Mouse (Mus musculus): ENCODE results near the gene Mfsd6. TPM values are rescaled to one million over a fixed set of nuclear protein-coding genes. Genes with fewer than 3 reads are reported as not detected.

Mfsd6 gene
- total RNA-seq (2021) = 10 to 100 TPM; 16.2 to 19.3 TPM
- long read RNA-seq, experiment 1, full-length matches to known transcripts = 13 of 20 reads
- long read RNA-seq, experiment 1, partial matches to known transcripts = 4 of 20 reads
- long read RNA-seq, experiment 1, other reads (novel, unspliced or antisense) = 3 of 20 reads
- long read RNA-seq, experiment 2, full-length matches to known transcripts = 12 of 18 reads
- long read RNA-seq, experiment 2, partial matches to known transcripts = 3 of 18 reads
- long read RNA-seq, experiment 2, other reads (novel, unspliced or antisense) = 3 of 18 reads

DNA sequence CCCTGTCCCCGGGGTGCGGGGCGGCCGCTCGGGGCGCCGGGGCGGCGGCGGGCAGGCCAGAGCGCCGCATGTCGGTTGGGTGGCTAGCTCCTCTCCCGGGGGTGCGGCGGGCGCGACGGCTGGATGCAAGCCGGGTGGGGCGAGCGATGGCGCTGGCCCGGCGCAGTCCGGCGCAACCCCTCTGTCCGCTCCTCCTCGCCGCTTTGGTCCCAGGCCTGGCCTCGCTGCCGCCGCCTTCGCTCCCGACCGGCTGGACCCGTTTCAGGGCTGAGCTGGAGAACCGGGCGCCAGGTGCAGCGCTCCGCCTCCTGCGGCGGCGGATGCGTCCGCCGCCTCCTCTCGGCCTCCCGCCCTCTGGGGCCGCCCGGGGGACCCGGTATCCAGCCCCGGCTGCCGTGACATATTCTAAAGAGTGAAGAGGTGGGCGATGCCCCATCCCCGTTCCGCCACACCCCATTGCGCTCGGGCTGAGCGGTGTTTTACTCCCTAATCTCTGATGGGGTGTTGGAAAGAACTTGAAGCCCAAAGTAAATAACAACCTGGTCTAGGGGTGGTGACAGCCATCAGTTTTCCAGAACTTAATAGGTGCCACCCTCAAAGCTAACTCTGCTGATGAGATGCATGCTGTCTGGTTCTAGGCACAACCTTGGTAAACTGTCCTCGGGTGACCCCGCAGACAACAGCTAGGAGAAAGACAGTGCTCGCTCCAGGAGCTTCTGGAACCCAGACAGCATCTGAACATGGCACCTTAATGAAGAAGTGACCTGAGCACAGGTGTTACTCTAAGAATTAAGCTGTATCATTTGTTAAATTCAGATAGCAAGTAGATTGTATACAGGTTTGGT lies at the start of gene Mfsd6:
Gene Mfsd6, minus strand, starts transcription at position 407 of the 845 bp plus-strand sequence.
- intact Hi-C loops (cut with DNase I) = loop anchor here (5.0 kb wide), 1 partner anchor 75 kb away; no protein-coding TSS in a partner anchor
- DNase-seq = peak; percentile 68 to 70

DNA sequence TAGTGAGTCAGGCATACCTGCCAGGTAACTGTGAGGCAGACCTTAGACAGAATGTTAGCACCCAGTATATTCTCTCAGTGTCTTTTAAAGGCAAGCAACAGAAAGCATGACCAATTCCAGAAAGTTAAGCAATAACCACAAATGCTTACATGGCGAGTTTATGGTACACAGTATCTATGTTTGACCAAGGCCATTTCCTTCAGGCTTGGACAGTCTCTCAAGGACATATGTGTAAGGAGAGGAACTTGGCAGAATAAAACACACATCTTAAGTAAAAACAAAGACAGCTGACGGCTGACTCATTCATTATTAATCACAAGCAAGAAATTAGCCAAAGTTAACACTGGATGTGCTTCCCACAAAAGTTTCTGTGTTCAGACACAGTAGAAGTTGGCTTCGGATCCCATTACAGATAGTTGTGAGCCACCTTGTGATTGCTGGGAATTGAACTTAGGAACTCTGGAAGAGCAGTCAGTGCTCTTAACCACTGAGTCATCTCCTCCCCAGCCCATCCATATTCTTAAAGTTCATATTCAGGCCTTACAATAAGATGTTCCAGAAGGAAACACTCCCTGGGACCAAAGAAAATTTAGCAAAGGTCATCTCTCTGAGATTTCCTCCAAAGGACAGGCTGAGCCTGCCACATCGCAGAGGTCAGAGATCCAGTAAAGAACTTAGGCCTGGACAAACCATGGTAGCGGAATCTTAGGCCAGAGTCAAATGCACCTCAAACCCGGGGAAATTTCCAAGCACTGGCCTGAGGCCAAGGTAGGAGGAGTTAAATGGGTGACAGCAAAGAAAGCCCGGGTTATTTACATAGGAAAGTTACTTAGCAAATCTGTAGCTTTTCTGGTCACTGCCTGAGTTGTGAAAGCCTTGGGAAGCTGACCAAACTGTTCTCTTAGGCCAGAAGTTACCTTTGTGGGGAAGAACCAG lies 38.2 kb upstream of the Mfsd6 start:
- intact Hi-C loops (cut with DNase I) = no loop called here
- peak in 1 of 2 experiments; percentile 7 for DNase-seq

DNA sequence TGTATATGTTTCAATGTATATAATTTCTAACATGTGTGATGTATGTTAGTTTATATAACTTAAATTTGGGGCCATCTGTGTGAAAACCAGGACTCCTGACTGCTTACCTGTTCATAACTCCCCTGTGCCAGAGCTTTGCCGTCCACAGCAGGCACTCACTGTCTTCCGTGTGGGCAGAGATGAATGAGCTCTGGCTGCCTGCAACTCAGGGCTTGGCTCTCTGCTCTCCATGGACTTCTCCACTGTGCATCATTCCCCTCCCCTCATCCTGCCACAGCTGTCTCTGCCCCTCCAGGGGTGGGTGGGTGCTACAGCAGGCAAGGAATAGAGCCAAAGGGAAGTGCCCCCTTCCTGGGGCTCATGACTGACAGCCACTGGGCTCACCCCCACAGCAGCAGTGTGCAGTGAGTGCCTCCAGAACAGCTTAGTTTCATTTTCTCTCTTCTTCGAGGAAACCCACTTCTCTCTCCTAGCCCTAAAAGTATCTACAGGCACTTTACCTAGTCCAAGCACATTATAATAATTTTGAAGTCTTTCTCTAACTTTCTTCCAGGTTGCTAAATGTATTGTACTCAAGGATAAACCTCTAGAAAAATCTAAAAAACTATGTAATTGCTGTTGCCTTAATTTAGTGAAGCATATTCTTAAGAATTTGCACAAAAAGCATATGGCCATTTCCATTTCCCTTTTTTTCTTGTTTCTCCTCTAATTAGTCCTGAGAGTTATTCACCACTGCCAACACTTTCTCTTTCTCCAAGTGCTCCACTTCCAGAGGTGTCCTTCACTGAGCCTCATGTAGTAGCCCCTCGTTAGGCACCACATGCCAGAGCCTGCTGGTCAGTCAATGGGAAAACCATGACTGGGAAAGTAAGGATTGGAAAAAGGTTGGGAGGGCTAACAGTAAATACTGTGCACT lies 36.9 kb upstream of the Mfsd6 start:
- no peak for DNase-seq
- intact Hi-C loops (cut with DNase I) = no loop called here

DNA sequence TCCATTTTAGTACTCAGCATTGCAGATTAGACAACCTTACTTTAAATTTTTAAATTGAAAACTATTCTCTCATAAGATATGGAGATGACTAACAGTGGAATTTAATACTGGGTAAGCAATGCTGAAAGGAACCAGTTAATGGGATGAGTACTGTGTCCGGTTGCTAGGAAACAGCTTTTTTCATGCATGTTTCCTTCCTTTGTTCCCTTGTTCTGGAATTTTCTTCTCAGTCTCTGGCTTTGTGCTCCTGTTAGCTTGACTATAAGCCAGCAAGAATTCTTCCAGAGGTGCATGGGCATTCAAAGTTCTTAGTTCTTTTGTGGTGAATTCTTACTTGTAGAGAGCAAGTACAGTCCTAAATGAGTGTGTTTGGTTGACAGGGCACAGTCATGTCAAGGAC lies 30.9 kb upstream of the Mfsd6 start:
- intact Hi-C loops (cut with DNase I) = loop anchor here (10.0 kb wide), 1 partner anchor 253 kb away; the partner anchor contains the start of gene Nab1
- DNase-seq = no peak

DNA sequence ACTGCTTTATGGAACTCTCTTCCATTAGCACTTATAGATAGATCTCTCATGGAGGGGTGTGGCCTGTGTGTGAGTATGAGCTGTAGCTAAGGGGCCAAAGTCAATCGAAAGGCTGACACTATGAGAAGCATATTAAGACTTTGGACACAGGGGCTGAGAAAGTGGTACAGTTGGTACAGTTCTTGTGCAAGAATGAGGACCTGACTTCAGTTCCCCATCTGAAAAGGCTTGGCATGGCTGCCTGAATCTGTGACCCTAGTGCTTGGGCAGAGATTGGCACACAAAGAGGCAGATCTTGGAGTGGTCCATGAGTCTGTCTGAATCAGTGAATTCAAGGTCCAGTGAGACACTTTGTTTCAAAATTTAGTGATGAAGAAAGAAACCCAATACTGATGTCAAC lies 27.1 kb upstream of the Mfsd6 start:
- DNase-seq = no peak
- intact Hi-C loops (cut with DNase I) = loop anchor here (10.0 kb wide), 1 partner anchor 250 kb away; the partner anchor contains the start of gene Nab1

DNA sequence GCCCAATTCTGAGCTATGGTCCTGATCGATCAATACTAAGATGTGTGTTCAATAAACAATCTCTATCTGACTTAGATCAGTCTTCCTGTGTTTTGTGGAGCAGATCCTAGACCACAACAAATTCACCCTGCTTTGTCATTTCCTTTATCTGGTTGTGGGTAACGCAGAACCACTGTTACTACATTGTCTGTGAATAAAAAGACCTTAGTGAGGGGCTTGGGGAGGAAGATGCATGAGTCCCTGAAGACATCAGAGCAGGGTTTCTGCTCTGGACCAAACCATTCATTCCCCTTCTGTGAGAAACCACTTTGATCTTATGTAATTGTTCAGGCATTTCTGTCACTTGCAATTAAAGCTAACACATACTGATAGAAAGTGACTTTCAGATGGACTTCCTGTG lies 26.6 kb upstream of the Mfsd6 start:
- no peak for DNase-seq
- intact Hi-C loops (cut with DNase I) = loop anchor here (10.0 kb wide), 1 partner anchor 249 kb away; the partner anchor contains the start of gene Nab1

DNA sequence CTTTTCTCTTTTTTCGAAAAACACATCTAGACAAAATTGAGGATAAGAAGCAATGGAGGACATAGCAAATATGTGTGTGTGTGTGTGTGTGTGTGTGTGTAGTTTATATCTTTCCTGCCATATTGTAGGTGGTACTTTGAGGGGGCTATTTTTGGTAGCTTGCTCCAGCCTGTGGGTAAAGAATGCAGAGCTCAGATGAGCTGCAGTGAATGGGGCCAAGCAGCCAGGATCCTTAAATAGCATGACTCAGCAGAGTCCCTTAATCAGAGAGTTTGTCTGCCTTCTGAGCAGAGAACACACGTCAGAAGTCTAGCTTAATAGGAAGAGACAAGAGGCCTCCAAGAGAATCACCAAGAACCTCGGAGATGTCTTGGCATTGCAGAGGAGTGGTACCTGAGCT lies 25.4 kb upstream of the Mfsd6 start:
- intact Hi-C loops (cut with DNase I) = loop anchor here (10.0 kb wide), 1 partner anchor 248 kb away; the partner anchor contains the start of gene Nab1
- no peak for DNase-seq

DNA sequence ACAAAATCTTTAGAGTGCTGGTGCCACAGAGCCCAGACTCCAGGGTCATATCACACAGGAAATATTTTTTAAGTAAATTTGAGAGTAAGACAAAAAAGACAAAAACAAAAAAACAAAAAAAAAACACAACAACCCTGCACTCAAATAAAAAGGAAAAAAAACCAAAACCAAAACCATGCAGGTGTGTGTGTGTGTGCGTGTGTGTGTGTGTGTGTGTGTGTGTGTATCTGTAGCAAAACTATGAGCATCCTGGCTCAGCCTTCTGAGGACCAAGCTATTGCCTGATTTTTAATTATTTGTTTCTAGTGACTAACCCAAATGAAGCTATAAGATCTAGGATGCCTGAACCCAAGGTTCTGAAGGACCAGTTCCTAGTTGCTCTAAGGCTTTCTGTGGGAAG lies 24.4 kb upstream of the Mfsd6 start:
- no peak for DNase-seq
- intact Hi-C loops (cut with DNase I) = loop anchor here (10.0 kb wide), 1 partner anchor 247 kb away; the partner anchor contains the start of gene Nab1

DNA sequence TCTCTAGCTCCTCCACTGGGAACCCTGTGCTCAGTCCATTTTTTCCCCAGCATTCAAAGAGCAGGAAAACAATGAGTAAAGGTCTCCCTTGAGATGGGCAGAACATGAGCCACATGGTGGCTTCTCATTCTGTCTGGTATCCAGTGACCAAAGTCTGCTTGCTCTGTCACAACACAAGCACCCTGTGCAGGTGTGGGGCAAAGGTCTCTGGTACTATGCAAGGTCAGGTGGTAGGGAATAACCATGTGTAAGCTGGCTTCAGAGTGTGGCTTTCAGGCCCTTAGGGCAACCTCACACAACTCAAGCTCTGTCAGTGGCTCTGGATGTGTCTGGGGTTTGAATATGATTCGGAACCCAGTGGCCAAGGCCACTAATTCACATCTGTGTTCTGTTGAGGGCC lies 22.7 kb upstream of the Mfsd6 start:
- intact Hi-C loops (cut with DNase I) = loop anchor here (2.0 to 10.0 kb wide), 2 partner anchors 67 to 245 kb away; partner anchors contain the start of genes Inpp1 and Nab1
- no peak for DNase-seq

DNA sequence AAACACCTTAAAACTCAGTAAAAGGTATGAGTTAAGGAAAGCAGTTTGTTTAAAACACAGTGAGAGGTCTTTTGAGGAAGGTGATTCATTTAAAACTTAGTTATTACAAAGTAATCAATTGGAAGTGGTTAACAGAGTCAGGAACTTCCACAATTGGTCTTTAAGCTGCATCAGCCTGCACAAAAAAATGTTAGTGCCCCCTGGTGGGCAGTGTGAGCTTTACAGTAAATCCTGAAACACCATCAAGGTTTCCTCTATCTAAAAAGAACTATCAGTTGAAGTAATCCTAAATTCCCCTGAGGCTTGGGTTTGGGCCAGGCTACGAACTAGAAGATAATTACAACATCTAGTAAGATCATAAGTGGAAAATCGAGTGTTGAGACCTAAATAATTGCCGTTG lies 21.0 kb upstream of the Mfsd6 start:
- intact Hi-C loops (cut with DNase I) = loop anchor here (1.0 to 2.0 kb wide), 2 partner anchors 69 to 100 kb away; partner anchors contain the start of gene Inpp1
- DNase-seq = peak; percentile 75 to 81

DNA sequence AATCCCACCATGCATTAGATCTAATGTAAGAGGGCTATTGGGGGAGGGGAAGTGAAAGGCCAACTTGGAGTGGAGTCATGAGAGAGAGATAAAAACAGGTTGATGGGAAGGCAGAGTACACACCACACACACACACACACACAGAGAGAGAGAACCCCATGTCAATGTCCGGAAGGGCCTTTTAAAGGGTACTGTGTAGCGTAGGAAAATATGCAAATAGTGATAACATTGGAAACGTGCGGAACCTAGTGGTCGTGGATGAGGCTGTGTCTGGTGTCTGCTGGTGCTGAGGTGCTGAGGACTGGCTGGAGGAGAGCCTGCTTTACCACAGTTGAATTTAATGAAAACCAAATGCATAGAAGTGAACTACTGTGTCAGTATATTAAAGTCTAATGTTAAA lies 15.3 kb upstream of the Mfsd6 start:
- intact Hi-C loops (cut with DNase I) = no loop called here
- DNase-seq = no peak

DNA sequence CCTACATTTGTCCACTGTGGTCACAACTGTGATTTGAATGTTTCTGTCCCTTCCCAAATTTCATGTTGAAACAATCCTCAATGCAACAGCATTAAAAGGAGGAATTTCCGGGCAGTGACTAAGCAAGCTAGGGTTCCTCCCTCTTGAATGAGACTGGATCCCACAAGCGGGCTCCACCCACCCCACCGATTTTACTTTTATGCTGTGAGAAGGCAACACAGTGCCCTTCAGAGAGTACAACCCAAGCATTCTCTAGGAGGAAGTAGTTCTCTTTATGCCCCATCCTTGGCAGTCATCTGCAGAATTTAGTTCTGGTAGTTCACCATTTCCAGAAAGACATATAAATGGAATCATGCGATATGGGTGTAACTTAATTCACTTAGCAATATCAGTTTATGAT lies 6.9 kb upstream of the Mfsd6 start:
- intact Hi-C loops (cut with DNase I) = no loop called here
- no peak for DNase-seq

DNA sequence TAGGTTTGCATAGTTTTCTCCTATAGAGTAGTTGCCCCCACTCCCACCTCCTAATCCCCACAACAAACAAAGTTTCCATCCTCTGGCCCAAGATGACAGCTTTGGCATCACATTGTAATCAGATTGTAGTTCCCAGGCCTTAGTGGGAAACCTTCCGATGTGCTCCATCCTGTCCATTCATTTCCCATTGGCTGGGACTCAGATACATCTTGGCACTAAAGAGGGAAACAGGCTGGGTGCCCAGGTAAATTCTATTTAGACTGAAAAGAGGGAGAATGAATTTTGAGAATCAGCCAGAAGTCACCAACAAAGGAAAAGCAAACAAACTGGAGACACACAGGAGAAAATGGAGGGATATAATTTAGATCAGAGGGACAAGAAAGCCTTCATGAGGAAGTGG lies 3.0 kb upstream of the Mfsd6 start:
- intact Hi-C loops (cut with DNase I) = no loop called here
- no peak for DNase-seq

DNA sequence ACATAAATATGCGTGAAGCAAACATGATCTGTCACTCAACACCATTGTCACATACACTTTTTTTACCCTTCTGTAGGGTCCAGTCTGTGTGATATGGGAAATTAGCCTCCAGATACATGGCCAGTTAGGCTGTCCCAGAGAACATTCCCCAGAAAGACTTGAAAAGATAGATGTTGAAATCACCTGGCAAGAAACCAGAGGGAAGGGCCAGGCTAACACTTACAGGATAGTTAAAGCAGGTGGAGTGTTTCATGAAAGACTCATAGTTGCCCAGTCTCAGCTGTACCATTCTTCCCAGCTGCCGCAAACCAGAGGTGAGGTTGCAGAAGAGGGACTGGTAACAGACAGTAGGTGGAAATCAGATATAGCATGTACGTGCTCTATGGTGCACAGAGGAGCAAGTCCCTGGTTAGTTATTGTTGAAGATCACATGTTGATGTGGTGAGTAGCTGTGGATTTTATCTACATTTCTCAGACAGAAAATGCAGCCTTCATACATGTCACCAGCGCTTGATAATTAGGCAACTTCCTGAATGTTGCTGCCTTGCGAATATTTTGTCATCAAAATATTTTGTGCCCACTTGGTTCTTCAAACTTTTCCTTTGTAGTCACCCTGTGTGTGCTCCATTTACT lies 1.7 kb upstream of the Mfsd6 start:
- DNase-seq = no peak
- intact Hi-C loops (cut with DNase I) = loop anchor here (5.0 kb wide), 1 partner anchor 77 kb away; no protein-coding TSS in a partner anchor

DNA sequence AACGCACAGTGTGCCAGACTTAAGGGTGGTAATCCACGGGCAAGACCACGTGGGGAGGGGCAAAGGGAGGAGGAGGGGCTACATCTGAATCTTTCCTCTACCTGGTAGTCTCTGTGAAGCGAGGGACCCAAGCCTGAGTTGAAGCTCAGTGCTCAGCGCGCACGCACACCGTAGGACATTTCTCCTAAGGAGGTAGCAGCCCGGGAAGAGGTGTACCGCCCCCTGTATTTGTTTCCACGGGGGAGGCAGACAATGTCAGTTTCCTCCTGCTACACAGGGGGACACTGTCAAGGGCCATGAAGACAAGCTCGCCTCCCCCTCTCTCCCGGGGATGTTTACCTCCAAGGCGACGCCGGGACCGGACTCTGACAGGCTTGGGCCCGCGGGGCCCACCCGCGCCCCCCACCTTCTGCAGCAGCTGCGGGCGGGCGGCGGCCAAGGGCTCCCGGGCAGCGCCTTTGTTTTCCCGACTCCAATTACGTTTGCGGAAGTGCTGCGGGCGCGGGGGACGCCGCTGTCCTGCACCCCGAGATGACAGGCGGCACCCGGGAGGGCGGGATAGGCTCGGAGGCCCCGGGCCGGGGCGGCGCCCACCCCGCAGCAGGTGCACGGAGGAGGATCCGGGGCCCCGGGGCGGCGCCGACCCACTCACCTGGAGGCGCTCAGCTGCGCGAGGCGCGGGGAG lies 749 bp downstream of the Mfsd6 start:
- peak; percentile 60 to 70 for DNase-seq
- intact Hi-C loops (cut with DNase I) = loop anchor here (5.0 kb wide), 1 partner anchor 74 kb away; no protein-coding TSS in a partner anchor

DNA sequence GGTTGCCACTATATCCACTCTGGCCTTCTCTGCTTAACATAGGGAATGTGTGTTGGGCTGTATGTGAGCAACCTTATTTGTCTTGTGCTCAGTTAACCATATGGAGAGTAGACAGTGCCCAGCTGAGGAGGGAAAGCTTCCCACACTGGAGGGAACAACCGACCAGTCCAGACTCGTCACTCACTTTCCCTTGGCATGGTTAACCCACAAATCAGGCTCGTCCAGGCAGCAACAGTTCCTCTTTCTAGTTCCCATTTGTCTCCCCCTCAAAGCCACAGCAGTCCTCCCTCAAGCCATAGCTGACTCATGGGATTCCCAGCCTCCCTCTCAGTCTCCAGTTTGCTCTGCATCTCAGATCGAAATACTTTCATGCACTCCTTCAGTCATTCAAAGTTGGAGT lies 4.7 kb downstream of the Mfsd6 start:
- no peak for DNase-seq
- intact Hi-C loops (cut with DNase I) = no loop called here

DNA sequence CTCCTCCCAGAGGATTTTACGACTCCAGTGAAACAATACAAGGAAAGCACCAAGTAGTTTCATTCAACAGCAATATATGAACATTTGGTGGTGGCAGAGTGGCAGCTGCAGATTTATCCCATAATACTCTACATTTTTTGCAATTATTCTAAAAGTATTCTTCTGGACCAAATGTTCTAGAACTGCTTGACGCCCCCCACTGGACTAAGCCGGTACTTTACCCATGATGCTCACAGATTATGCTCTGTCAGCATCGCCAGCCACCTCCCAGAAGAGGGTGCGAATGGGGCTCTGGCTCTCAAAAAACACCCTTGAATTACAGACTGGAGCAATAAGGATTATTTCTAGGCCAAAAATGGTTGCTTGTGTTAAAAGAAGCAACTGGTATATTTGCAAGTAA lies 8.2 kb downstream of the Mfsd6 start:
- intact Hi-C loops (cut with DNase I) = loop anchor here (5.0 kb wide), 1 partner anchor 42 kb away; no protein-coding TSS in a partner anchor
- DNase-seq = peak in 1 of 2 experiments; percentile 25

All from heart, postnatal 14 days (tissue).